21 mouse cellular contexts compared by ENCODE assay signal in the genomic region with DNA sequence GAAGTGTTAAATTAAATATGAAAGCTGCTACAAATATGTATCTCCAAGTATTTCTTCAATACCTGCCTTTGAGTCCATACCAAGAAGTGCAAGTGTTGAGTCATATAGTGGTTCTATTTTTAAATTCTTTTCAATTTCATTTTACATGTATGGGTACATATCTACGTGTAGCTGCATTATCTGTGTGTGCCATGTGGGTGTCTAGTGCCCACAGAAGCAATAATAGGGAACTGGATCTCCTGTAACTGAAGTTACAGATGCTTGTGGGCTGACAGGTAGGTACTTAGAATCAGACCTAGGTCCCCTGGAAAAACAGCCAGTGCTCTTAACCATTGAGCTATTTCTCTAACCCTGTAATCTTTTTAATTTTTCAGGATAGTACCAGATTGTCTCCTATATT.
"Had no signal": no experiment of that assay in that cellular context is flagged by ENCODE, and none has a peak within 500 bp of the region (broad histone marks: within the 10 kb centered on the region; RNA-seq: fewer than 3 reads in every experiment).

No protein-coding gene starts in this region.

- H3K4me3 ChIP-seq: kidney, embryonic 15.5 days; limb, embryonic 10.5 days; limb, embryonic 13.5 days; lung, embryonic 15.5 days; midbrain, embryonic 12.5 days; midbrain, embryonic 15.5 days; neural tube, embryonic 12.5 days; neural tube, embryonic 15.5 days had no signal

- H3K27me3 ChIP-seq: limb, embryonic 13.5 days; lung, embryonic 15.5 days; midbrain, embryonic 12.5 days; midbrain, embryonic 15.5 days; neural tube, embryonic 12.5 days; neural tube, embryonic 15.5 days had no signal

- H3K4me2 ChIP-seq: kidney, embryonic 15.5 days; limb, embryonic 13.5 days; lung, embryonic 15.5 days; midbrain, embryonic 12.5 days; midbrain, embryonic 15.5 days; neural tube, embryonic 12.5 days; neural tube, embryonic 15.5 days had no signal

- H3K4me1 ChIP-seq: kidney, embryonic 15.5 days; limb, embryonic 10.5 days; limb, embryonic 13.5 days; lung, embryonic 15.5 days; midbrain, embryonic 12.5 days; midbrain, embryonic 15.5 days; neural tube, embryonic 12.5 days; neural tube, embryonic 15.5 days had no signal

- H3K9ac ChIP-seq: kidney, embryonic 15.5 days; limb, embryonic 13.5 days; lung, embryonic 15.5 days; midbrain, embryonic 12.5 days; midbrain, embryonic 15.5 days; neural tube, embryonic 12.5 days; neural tube, embryonic 15.5 days had no signal

- DNase-seq: kidney, adult 11 months; kidney, adult 8-10 months; kidney, postnatal 10 days; kidney, postnatal 36 days; layer of hippocampus, adult 9-11 months; lung, adult 18-20 months; right cerebral cortex, adult 18-20 months; right cerebral cortex, postnatal 14 days; right cerebral cortex, postnatal 4 days; thymus, adult 2 months; thymus, postnatal 14 days; thymus, postnatal 4 days had no signal

- H3K9me3 ChIP-seq: kidney, embryonic 15.5 days; limb, embryonic 10.5 days; limb, embryonic 13.5 days; lung, embryonic 15.5 days; midbrain, embryonic 12.5 days; midbrain, embryonic 15.5 days; neural tube, embryonic 12.5 days; neural tube, embryonic 15.5 days had no signal

- ATAC-seq: midbrain, embryonic 15.5 days had no signal

- H3K27ac ChIP-seq: kidney, embryonic 15.5 days; limb, embryonic 10.5 days; limb, embryonic 13.5 days; lung, embryonic 15.5 days; midbrain, embryonic 12.5 days; midbrain, embryonic 15.5 days; neural tube, embryonic 12.5 days; neural tube, embryonic 15.5 days; stomach, postnatal 0 days had no signal

- H3K36me3 ChIP-seq: kidney, embryonic 15.5 days; limb, embryonic 10.5 days; limb, embryonic 13.5 days; lung, embryonic 15.5 days; midbrain, embryonic 12.5 days; midbrain, embryonic 15.5 days; neural tube, embryonic 12.5 days; neural tube, embryonic 15.5 days had no signal
